Mouse (Mus musculus) right cerebral cortex, postnatal 4 days (tissue): ENCODE measurements at regions not wholly inside any gene's neighbourhood (a gene's known extent, or its start where the extent isn't known, plus 50 kb on each side); places are given as distances from the start of the nearest gene placed in this dataset.

Source experiments
- DNase-seq: peaks from one replicate; pipeline ENCODE4 v3.0.0-alpha.2; 2022

- peak; percentile 37 for DNase-seq
Observed at GRCm38 (mm10) chr4:62755237-62755900, 195.7 kb downstream of the Rgs3 start.

- DNase-seq, result no peak
Observed at GRCm38 (mm10) chr4:62756721-62757206, 197.1 kb downstream of the Rgs3 start.

- no peak for DNase-seq
Observed at GRCm38 (mm10) chr4:62760748-62761604, 201.3 kb downstream of the Rgs3 start.

- peak; percentile 92 for DNase-seq
Observed at GRCm38 (mm10) chr4:62761672-62762071, 202.0 kb downstream of the Rgs3 start.

GRCm38 (mm10) chr4:62763990-62764389, 201.4 kb upstream of the Zfp618 start:
- peak; percentile 84 for DNase-seq

GRCm38 (mm10) chr4:62769469-62770234, 195.7 kb upstream of the Zfp618 start:
- DNase-seq, result no peak

- DNase-seq, result no peak
Observed at GRCm38 (mm10) chr4:62775005-62775609, 190.3 kb upstream of the Zfp618 start.

GRCm38 (mm10) chr4:62776881-62777280, 188.5 kb upstream of the Zfp618 start:
- DNase-seq, result no peak

GRCm38 (mm10) chr4:62777436-62777835, 187.9 kb upstream of the Zfp618 start:
- DNase-seq, result no peak

GRCm38 (mm10) chr4:62778621-62779020, 186.8 kb upstream of the Zfp618 start:
- no peak for DNase-seq

GRCm38 (mm10) chr4:62780409-62780808, 185.0 kb upstream of the Zfp618 start:
- DNase-seq, result peak; percentile 99

GRCm38 (mm10) chr4:62780837-62781236, 184.5 kb upstream of the Zfp618 start:
- DNase-seq, result no peak

GRCm38 (mm10) chr4:62781309-62781800, 184.0 kb upstream of the Zfp618 start:
- no peak for DNase-seq

- no peak for DNase-seq
Observed at GRCm38 (mm10) chr4:62785711-62786110, 179.7 kb upstream of the Zfp618 start.

- DNase-seq, result no peak
Observed at GRCm38 (mm10) chr4:62789696-62790095, 175.7 kb upstream of the Zfp618 start.

GRCm38 (mm10) chr4:62793582-62793981, 171.8 kb upstream of the Zfp618 start:
- DNase-seq, result no peak

GRCm38 (mm10) chr4:62795538-62795937, 169.8 kb upstream of the Zfp618 start:
- DNase-seq, result no peak

GRCm38 (mm10) chr4:62799923-62800322, 165.4 kb upstream of the Zfp618 start:
- no peak for DNase-seq

GRCm38 (mm10) chr4:62805841-62806240, 159.5 kb upstream of the Zfp618 start:
- no peak for DNase-seq

GRCm38 (mm10) chr4:62806786-62807185, 158.6 kb upstream of the Zfp618 start:
- no peak for DNase-seq

- no peak for DNase-seq
Observed at GRCm38 (mm10) chr4:62807926-62808552, 157.3 kb upstream of the Zfp618 start.

GRCm38 (mm10) chr4:62808553-62808950, 156.8 kb upstream of the Zfp618 start:
- no peak for DNase-seq
